Mouse (Mus musculus) stomach, postnatal 0 days (tissue): ENCODE results near the gene Zdhhc16. TPM values are rescaled to one million over a fixed set of nuclear protein-coding genes. Genes with fewer than 3 reads are reported as not detected.
"Not testable (repeated sequence)": the region's sequence is repeated elsewhere in the genome, so short reads cannot be mapped to it uniquely, and the experiment has no call there.

Experiments used
- ATAC-seq: fragments of 200-750 bp; cut with Nextera tagmentation; 2 replicates; pipeline ENCODE4 v1.8.0; 2017; ENCODE audit not compliant: low FRiP score, low TSS enrichment
- DNase-seq: peaks from one replicate; pipeline ENCODE4 v3.0.0-alpha.2; 2016; ENCODE audit warnings: low spot score
- H3K27ac ChIP-seq: fragments of 300-500 bp; sonication (generic); replicated peaks from 2 replicates; pipeline ENCODE4 v1.5.1; 2014; ENCODE audit warnings: mild to moderate bottlenecking, control low read depth
- H3K27me3 ChIP-seq: fragments of 300-500 bp; sonication (generic); 2 replicates; pipeline ENCODE4 v1.6.1; 2014; ENCODE audit warnings: low read length; ENCODE audit not compliant: control insufficient read depth, insufficient read depth
- H3K36me3 ChIP-seq: fragments of 300-500 bp; sonication (generic); 2 replicates; pipeline ENCODE4 v1.6.1; 2014; ENCODE audit warnings: low read length, mixed read lengths; ENCODE audit not compliant: control insufficient read depth, insufficient read depth
- H3K4me1 ChIP-seq: fragments of 300-500 bp; sonication (generic); replicated peaks from 2 replicates; pipeline ENCODE4 v1.6.1; 2014; ENCODE audit warnings: antibody characterized with exemption; ENCODE audit not compliant: control insufficient read depth, insufficient read depth
- H3K4me2 ChIP-seq: fragments of 300-500 bp; sonication (generic); replicated peaks from 2 replicates; pipeline ENCODE4 v1.6.1; 2014; ENCODE audit warnings: low read depth, mild to moderate bottlenecking, control low read depth, moderate library complexity
- H3K4me3 ChIP-seq: fragments of 300-500 bp; sonication (generic); 2 replicates; pipeline ENCODE4 v1.5.1; 2014; ENCODE audit warnings: low read depth, low read length, control low read depth
- H3K9ac ChIP-seq: fragments of 300-500 bp; sonication (generic); 2 replicates; pipeline ENCODE4 v1.6.1; 2014; ENCODE audit warnings: mild to moderate bottlenecking, low read length, control low read depth, mixed read lengths
- H3K9me3 ChIP-seq: fragments of 300-500 bp; sonication (generic); 2 replicates; pipeline ENCODE4 v1.6.1; 2016; ENCODE audit warnings: low read length; ENCODE audit not compliant: control insufficient read depth
- CTCF ChIP-seq: IDR thresholded peaks from 2 replicates; pipeline ENCODE4 v1.5.1; 2016; ENCODE audit warnings: antibody characterized with exemption, low read depth, mild to moderate bottlenecking, moderate library complexity
- EP300 ChIP-seq: optimal IDR thresholded peaks from 2 replicates; pipeline ENCODE3; 2016; ENCODE audit warnings: antibody characterized with exemption
- WGBS: fragments of 180-500 bp; shearing (Covaris S2); extraction: QIAGEN DNeasy Blood & Tissue Kit; methylation state at CpG from one replicate; pipeline ENCODE4 v1.1.7; 2014; 5-methylcytosine and 5-hydroxymethylcytosine counted together
- polyA plus RNA-seq: library from polyadenylated mRNA; unstranded; fragments of >200 nt; fragmentation: Nextera tagmentation; extraction: Ambion mirVana; gene quantifications from 2 replicates; pipeline ENCODE4 v1.2.1, GENCODE M21; 2015

Zdhhc16 gene
- polyA plus RNA-seq, 1 experiment from 2014 or later = 37.4 TPM

DNA sequence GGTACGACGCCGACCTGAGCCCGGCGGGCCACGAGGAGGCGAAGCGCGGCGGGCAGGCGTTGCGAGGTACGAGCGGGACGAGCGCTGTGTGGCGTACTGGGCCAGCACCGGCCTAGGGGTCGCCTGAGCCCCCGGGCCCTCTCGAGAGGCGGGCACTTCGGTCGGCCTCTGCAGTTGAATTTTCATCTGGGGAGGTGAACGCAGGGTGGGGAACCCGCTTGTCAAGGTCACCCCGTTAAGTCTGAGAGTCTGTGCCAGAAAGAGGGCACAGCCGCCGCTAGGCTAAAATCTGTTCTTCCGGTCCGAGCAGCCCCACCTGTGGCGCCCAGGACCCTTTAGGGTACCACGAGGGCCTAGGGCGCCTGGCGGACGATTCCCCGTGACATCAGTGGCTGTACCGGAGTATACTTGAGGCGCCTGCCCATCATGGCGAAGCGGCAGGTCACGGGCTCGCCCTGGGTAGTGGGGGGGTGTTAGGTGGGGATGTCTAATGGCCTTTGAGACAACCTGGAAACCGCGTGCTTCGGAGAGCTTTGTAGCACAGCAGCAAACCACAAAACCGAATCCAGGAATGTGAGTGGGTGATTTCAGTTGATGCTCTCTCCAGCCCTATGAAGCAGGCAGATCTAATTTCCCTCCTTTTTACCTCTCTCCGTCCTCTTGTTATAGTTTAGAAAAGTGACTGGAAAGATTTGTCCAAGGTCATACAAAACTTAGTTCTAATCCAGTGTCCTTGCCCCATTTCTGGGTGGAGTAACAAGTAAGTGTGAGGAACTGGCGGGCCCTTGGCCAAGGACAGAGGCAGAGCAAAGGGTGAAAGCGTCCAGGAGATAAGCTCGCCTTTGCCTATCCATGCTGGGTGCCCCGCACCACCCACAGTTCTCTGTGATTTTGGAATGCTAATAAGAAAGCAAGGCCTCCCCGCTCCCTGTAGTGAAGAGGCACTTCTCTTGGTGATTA is 20.9 kb upstream of the Zdhhc16 start:
- Histone ChIP-seq H3K27ac (peak overlapping the region; percentile 69), H3K4me3 (peak overlapping the region; percentile 76), H3K9me3 (no peaks in the 10 kb centered on the region), H3K36me3 (peaks cover 10% of the 10 kb centered on the region; the same call in 1 of the 2 replicates), H3K4me2 (peak overlapping the region; percentile 83), H3K4me1 (peaks cover 9% of the 10 kb centered on the region; the same call in 1 of the 2 replicates), H3K9ac (peak overlapping the region; percentile 80), H3K27me3 (no peaks in the 10 kb centered on the region)
- WGBS = under 1% methylated on average over 43 of the region's 53 CpGs
- ATAC-seq = peak; percentile 50
- TF ChIP-seq CTCF = no peak
- TF ChIP-seq EP300 = no peak
- peak; percentile 62 for DNase-seq

DNA sequence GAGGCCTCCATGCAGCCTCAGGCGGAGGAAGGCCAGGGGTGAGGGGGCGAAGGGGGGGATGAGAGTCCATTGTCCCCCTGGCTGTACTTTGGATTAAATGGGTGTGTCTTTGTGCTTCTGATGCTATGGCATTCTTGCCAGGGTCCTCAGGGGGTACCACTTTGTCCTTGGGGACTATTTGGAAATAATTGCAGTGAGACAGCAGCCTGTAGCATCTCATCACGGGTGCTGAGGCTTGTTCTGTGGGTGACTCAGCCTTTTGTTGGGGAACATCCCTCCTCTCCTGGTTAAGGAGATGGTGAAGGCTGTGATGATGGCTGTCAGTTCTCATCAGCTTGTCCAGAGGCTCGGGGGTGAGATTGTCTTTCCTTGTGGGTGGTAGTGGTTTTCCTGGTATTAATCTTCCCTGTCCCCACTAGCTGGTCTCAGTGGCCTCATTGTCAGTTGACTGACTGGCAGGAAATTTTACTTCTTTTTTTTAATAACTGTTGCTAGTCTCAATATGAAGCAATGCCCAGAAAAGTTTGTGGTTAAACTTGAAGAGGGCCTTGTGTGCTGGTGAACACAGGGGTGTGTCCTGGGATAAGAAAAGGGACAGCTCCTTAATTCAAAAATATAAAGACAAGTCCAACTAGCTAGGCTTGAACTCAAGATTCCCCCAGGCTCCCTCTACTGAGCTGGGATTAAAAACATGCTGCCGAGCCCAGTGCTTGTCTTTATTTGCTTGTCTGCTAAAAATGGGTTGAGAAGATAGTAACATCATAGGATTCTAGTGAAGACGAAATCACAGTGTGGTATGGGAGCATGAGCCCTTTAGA is 19.3 kb upstream of the Zdhhc16 start:
- DNase-seq = no peak
- peaks cover 6% of the 10 kb centered on the region; the same call in 1 of the 2 replicates for H3K4me1 ChIP-seq
- peak overlapping the region; percentile 76; the same call in 1 of the 2 replicates for H3K4me3 ChIP-seq
- no peaks in the 10 kb centered on the region for H3K9me3 ChIP-seq
- H3K9ac ChIP-seq = peak overlapping the region; percentile 41
- no peak overlapping the region for H3K27ac ChIP-seq
- no peak for TF ChIP-seq EP300
- TF ChIP-seq CTCF = no peak
- no peak for ATAC-seq
- peak overlapping the region; percentile 83 for H3K4me2 ChIP-seq
- H3K27me3 ChIP-seq = no peaks in the 10 kb centered on the region
- WGBS = 36% methylated on average over 6 of the region's 6 CpGs
- H3K36me3 ChIP-seq = peaks cover 15% of the 10 kb centered on the region

DNA sequence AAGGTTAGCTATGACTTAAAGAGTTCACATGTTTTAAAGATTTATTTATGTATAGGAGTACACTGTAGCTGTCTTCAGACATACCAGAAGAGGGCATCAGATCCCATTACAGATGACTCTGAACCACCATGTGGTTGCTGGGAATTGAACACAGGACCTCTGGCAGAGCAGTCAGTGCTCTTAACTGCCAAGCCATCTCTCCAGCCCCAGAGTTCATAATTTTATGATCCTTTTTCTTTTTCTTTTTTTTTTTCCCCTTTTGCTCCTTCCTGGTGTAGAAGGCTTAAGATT is 18.7 kb upstream of the Zdhhc16 start:
- not testable (repeated sequence) for H3K4me1 ChIP-seq, H3K9ac ChIP-seq, DNase-seq, H3K27ac ChIP-seq, H3K4me2 ChIP-seq, H3K27me3 ChIP-seq, H3K4me3 ChIP-seq, ATAC-seq, H3K9me3 ChIP-seq
- peaks cover 18% of the 10 kb centered on the region for H3K36me3 ChIP-seq

DNA sequence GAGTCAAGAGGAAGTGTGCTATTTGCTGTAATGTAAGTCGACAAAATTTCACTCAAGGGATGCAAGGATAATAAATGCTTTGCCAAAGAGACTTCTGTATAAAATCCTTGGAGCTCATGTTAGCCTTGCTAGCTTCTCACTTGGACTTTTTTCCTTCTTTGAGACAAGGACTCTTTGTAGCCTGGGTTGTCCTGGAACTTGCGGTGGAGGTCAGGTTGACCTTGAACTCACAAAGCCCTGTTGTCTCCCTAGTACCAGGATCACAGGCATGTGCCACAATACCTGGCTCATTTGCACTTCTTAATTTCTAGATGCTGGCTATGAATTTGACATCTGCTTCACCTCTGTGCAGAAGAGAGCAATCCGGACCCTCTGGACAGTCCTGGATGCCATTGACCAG is 18.0 kb upstream of the Zdhhc16 start:
- Histone ChIP-seq H3K9ac (no peak overlapping the region), H3K36me3 (peaks cover 18% of the 10 kb centered on the region), H3K4me1 (peaks cover 6% of the 10 kb centered on the region; the same call in 1 of the 2 replicates), H3K27me3 (no peaks in the 10 kb centered on the region), H3K9me3 (no peaks in the 10 kb centered on the region), H3K4me3 (no peak overlapping the region), H3K4me2 (no peak overlapping the region), H3K27ac (no peak overlapping the region)
- TF ChIP-seq CTCF (no peak), EP300 (no peak)
- WGBS = 88% methylated on average over 3 of the region's 3 CpGs
- ATAC-seq (no peak), DNase-seq (no peak)

DNA sequence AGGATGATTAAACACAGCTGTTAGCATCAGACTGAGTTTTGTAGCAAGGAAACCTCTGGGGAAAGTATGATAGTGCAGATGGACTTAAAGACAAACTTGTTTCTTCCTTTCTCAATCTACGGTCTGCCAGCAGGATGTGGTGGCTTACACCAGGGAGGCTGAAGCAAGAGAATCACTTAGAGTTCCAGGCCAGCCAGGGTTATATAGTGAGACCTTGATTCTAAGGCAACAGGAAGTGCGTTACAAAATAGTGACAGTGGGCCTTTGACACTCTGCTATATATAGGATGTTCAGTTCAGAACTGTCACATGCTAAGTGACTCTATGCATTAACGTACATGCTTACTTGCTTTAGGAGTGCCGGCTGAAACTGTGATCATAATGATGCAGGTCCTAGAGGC is 16.4 kb upstream of the Zdhhc16 start:
- H3K9ac ChIP-seq = no peak overlapping the region
- H3K27me3 ChIP-seq = no peaks in the 10 kb centered on the region
- H3K9me3 ChIP-seq = no peaks in the 10 kb centered on the region
- no peak for DNase-seq
- ATAC-seq = no peak
- TF ChIP-seq CTCF (no peak), EP300 (no peak)
- 84% methylated on average over 4 of the region's 4 CpGs for WGBS
- no peak overlapping the region for H3K4me3 ChIP-seq
- no peak overlapping the region for H3K4me2 ChIP-seq
- peaks cover 6% of the 10 kb centered on the region; the same call in 1 of the 2 replicates for H3K4me1 ChIP-seq
- H3K27ac ChIP-seq = no peak overlapping the region
- peaks cover 18% of the 10 kb centered on the region for H3K36me3 ChIP-seq

DNA sequence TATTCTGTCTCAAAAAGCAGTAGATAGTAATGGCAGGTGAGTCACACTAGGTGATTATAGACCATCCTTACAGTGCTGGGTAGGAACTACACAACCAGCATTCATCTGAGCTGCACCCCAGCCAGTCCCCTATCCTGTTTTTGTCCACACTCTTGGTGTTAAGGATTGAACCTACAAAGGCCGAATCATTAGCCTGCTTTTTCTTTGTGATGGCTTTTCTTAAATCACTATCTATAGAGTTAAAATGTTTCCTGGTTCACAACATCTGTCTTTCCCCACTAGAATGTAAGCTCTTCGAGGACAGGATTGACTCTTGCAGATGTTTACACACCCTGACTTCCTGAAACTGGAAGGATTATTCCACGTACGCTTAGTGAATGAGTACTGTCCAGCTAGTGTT is 13.8 kb upstream of the Zdhhc16 start:
- Histone ChIP-seq H3K4me2 (no peak overlapping the region), H3K4me3 (no peak overlapping the region), H3K4me1 (no peaks in the 10 kb centered on the region), H3K9me3 (no peaks in the 10 kb centered on the region), H3K27ac (no peak overlapping the region), H3K36me3 (peaks cover 20% of the 10 kb centered on the region), H3K9ac (no peak overlapping the region), H3K27me3 (no peaks in the 10 kb centered on the region)
- WGBS = 59% methylated on average over 4 of the region's 4 CpGs
- no peak for ATAC-seq
- no peak for DNase-seq
- TF ChIP-seq EP300 = no peak
- TF ChIP-seq CTCF = no peak
